Mouse (Mus musculus): ENCODE data around the gene Fam3b.

Fam3b gene

DNA sequence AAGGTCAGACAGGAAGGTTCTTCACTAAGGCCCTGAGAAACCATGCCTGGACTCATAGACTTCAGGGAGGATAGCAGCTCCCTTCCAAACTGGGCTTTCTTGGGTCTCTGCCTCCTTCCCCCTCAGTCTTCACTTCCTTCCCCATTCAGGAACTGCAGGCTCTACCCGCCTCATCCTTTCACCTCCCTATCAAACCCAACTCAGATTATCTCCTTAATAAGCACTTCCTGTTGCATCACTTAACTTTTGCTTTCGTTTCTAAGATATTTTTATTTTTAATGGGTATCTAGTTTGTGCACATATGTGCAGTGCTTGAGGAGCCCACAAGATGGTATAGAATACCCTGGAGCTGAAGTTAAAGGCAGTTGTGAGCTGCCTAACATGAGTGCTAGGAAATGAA is 36.0 kb downstream of the Fam3b start:
- DNase-seq (ENCODE audit: low read depth): no peak

- no peak for DNase-seq (ENCODE audit: low read depth)
Observed at GRCm38 (mm10) chr16:97476524-97476923, 38.1 kb downstream of the Fam3b start.

DNA sequence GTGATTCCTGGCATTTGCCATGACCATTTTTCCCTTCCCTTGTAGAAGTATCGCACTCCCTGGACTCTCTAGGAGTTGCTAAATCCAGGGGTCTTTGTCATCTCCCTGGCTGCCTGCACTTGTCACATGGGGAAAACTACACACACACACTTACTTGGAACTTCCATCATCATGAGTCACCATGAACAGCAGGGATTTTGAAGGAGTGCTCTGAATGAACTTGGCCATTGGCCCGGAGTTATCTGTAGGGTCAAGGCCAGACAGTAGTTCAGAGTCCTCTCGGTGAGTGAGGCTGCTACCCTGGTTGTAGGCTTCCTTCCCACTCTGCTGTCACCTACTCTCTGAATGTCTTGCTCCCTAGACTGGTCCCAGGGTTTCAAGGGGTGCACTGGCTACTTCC is 39.0 kb downstream of the Fam3b start:
- no peak for DNase-seq (ENCODE audit: low read depth)

DNA sequence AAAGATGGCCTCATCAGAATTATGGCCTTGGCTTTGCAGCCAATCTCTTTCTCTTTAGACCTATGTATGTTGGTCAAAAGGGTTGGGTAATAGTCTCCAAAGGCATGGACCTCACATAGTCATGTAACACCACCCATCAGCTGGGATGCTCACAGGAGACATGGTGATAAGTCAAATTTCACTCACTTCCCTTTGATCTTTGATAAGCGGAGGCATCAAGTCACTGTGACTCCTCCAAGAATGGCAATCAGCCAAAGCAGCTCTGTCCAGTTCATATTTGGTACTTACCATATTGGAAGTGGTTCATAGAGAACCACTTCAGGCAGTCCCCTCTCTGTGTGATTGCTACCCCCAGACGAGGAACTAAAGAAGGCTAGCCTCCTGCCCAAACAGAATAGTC is 39.9 kb downstream of the Fam3b start:
- no peak for DNase-seq (ENCODE audit: low read depth)

GRCm38 (mm10) chr16:97467993-97468791 is 46.4 kb downstream of the Fam3b start:
- DNase-seq (ENCODE audit: low read depth): no peak

GRCm38 (mm10) chr16:97467472-97467871 is 47.1 kb downstream of the Fam3b start:
- DNase-seq (ENCODE audit: low read depth): no peak

GRCm38 (mm10) chr16:97466182-97466957 is 48.2 kb downstream of the Fam3b start:
- no peak for DNase-seq (ENCODE audit: low read depth)

GRCm38 (mm10) chr16:97462481-97463181 is 52.0 kb downstream of the Fam3b start, which contains the start of gene Mx1:
Gene Mx1, minus strand, starts transcription at chr16:97462907.
- no peak for DNase-seq (ENCODE audit: low read depth)

GRCm38 (mm10) chr16:97461271-97461670 is 53.3 kb downstream of the Fam3b start:
- DNase-seq (ENCODE audit: low read depth): no peak

DNA sequence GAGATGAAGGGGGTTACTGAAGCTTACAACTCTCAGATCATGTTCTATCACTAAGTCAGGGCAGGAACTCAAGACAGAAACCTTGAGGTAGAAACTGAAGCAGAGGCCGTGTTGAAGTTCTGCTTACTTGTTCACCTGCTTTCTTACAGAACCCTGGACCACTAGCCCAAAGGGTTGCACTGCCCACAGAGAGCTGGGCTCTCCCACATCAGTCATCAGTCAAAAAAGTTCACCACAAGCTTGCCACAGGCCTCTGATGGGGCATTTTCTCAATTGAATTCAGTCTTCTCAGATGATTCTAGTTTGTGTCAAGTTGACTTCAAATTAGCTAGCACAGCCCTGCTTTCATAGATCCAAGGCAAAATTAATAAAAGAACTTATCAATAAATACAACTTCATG is 54.8 kb downstream of the Fam3b start:
- DNase-seq (ENCODE audit: low read depth): no peak

- no peak for DNase-seq (ENCODE audit: low read depth)
Observed at GRCm38 (mm10) chr16:97447386-97447785, 67.2 kb downstream of the Fam3b start.

DNA sequence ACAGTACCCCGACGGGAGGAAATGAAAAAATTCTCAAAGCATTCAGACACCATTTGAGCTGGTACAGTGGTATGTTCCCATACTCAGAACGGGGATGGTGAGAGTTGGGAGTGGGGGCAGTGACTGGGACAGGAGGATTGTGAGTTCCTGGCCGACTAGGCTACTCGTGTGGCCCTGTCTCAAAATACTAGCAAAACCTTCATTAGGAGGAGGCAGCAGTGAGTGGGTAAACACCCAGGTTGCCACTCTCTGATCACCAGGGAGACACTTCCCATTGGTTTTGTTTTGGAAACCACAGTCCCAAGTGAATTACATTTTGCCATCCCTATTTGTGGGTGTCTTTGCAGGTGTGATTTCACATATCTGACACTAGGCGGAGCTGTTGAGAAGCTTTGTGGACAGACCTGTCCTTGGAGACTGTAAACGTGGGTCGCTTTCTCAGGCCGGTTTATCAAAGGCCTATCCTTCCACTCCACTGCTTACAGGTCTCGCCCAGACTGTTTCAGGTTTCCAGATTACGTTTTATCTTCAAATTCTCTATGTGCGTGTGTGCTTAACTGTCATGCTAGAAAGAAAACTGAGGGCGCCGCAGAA is 70.8 kb downstream of the Fam3b start:
- peak; percentile 64 for DNase-seq (ENCODE audit: low read depth)

DNA sequence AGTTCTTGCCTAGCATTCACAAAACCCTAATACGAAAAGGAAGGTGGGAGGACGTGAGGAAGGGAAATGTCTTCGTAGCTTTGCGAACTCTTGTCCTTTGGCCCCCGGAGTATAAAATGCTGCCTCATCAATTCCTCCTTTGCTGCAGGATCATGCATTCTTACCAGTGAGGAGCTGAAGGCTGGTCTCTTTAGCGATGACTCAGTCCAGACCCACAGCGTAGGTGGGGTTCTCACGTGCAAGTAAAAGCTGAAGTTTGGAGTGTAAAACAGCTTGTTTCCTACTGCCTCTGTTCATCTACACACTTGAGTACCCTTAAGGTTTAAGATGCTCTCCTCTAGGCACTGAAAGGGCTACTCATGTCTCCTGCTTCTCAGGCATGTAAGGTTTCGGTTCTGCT is 72.6 kb downstream of the Fam3b start:
- no peak for DNase-seq (ENCODE audit: low read depth)

DNA sequence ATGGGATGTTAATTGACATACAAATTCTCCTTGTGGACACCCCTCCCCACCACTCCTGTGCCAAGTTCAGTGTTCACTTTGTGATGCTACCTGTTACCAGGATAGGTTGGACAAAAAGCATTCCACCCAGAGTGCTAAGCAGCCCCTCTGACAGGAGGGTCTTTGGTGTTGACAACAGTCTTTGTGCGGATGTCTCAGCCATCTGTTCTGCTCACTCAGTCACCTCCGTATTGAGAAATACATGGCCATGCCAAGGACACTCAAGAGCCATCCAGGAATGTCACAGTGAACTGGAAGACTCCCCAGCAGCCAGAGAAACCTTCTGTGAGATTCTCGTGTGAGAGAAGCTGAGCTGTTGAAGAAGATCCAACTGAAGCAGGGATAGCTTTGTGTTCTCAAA is 76.4 kb downstream of the Fam3b start:
- no peak for DNase-seq (ENCODE audit: low read depth)

DNA sequence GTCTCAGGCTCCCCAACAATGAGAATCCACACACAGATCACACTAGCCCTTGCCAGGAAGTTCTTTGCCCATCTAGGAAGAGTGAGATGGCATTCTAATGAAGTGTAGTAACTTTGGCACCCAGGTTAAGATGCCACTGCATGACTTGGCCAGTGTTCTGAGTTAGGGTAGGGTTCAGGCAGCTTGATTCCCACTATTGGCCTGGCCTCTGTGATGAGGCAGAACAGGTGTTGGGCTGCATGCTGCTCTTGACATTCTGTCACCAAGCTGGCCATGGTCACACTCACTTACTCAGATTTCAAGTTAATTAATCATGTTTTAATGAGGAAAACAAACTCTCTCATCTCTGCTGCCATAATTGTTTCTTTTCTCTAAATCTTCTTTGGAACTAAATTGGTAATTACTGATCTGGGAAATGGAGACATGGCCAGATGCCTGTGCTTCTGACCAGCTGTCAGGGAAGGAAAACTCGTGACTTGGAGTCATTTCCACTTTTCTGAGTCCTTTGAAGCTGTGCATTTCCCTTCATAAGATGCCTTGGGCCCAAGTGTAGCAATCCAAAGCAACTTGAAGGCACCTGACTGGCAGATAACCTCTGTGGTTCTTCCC is 77.1 kb downstream of the Fam3b start:
- DNase-seq (ENCODE audit: low read depth): no peak

DNA sequence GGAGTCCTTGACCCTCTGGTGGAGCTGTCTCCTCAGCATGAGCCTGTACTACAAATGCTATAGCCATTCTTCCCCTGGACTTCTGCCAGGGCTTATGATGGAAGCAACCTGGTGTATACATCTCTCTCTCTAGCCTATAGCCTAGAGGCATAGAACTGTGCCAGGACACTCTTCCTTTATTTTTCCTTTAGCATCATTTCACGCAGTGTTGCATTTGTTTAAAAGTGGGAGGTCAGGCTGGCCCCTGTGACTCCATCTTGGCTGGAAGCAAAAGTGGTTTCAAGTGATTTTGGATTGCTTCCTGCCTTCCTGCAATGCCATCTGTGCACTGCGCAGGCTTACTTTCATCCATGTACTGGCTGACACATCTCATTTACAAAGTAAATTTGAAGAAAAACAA is 80.4 kb downstream of the Fam3b start:
- DNase-seq (ENCODE audit: low read depth): no peak

- DNase-seq (ENCODE audit: low read depth): no peak
Observed at GRCm38 (mm10) chr16:97431328-97431727, 83.3 kb downstream of the Fam3b start.

- no peak for DNase-seq (ENCODE audit: low read depth)
Observed at GRCm38 (mm10) chr16:97430091-97430490, 84.5 kb downstream of the Fam3b start.

DNA sequence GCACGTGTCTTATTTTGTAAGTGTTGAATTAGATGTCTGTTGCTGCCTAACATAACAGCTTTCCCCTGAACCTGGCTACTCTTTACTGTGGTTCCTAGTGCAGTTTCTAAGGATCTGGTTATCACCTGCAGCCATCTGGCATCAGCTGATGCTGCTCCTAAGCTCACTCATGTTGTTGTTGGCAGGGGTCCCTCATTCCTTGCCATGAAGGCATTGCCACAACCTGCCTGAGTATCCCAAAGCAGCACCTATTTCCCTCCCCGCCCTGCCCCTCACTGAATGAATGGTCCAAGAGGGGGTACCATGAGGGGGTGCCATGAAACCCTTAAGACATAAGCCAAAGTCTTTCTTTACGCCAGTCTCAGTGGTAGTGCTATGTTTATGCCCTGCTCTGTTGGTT is 86.6 kb downstream of the Fam3b start:
- DNase-seq (ENCODE audit: low read depth): no peak

GRCm38 (mm10) chr16:97423627-97424026 is 91.0 kb downstream of the Fam3b start:
- DNase-seq (ENCODE audit: low read depth): no peak

- DNase-seq (ENCODE audit: low read depth): no peak
Observed at GRCm38 (mm10) chr16:97421671-97422070, 92.9 kb downstream of the Fam3b start.
